Mouse (Mus musculus): ENCODE results near the gene Slc16a8. TPM values are rescaled to one million over a fixed set of nuclear protein-coding genes. Genes with fewer than 3 reads are reported as not detected.

Slc16a8 gene
- total and polyA plus RNA-seq, 3 experiments, result 0.08 to 0.83 TPM; not detected in 1

DNA sequence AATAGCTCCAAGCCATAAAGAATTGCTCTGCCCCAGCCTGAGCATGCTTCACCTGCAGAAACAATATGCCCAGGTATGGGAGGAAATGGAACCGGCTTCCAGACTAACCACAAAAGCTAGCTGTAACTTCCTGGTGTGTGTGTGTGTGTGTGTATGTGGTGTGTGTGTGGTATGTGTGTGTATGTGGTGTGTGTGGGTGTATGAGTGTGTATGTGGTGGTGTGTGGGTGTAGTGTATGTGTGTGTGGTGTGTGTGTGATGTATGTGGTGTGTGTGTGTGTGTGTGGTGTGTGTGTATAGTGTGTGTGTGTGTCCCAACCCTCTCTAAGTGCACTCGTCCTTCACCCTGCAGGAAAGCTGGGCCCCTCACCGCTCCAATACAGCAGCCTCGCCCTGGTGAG is 10.8 kb upstream of the Slc16a8 start:
- dilution Hi-C loops (cut with MboI; ENCODE audit: extremely low pct_ligation_motif_present, extremely low pct_unique_long_range_greater_than_20kb, low sequenced_read_pairs), result no loop called here
- no peak overlapping the region for H3K27ac ChIP-seq (ENCODE audit: insufficient read depth, low read depth)
- H3K36me3 ChIP-seq (replicated peaks in 1 of 2; ENCODE audit: control insufficient read depth in 1 of 2, insufficient read depth in 1 of 2, low read length in 1 of 2), result no peaks in the 10 kb centered on the region
- DNase-seq (ENCODE audit: extremely low read depth), result no peak
- H3K4me1 ChIP-seq (ENCODE audit: control insufficient read depth in 1 of 2, insufficient read depth in 2 of 2), result peaks cover 10 to 14% of the 10 kb centered on the region in 2 experiments
- no peak overlapping the region for H3K4me3 ChIP-seq (replicated peaks in 1 of 3; ENCODE audit: low read depth in 2 of 3, low read length in 2 of 3, poor library complexity in 1 of 3)
- H3K9me3 ChIP-seq (replicated peaks; ENCODE audit: low read length), result peaks cover 19% of the 10 kb centered on the region
- H3K9ac ChIP-seq (ENCODE audit: insufficient read depth, low read depth), result no peak overlapping the region
- H3K4me2 ChIP-seq (ENCODE audit: insufficient read depth, low read depth, poor library complexity, severe bottlenecking), result no peak overlapping the region
- in situ Hi-C loops (cut with MboI; ENCODE audit: low pct_ligation_motif_present, low pct_unique_long_range_greater_than_20kb, low sequenced_read_pairs), result no loop called here
- H3K79me2 ChIP-seq (replicated peaks; ENCODE audit: control insufficient read depth, extremely low read depth, insufficient read depth, poor library complexity, severe bottlenecking), result no peaks in the 10 kb centered on the region
- TF ChIP-seq IRF4 (IDR thresholded peaks at IDR 0.05; ENCODE audit: low read depth, low read length) (no peak), UBTF (IDR thresholded peaks at IDR 0.05; ENCODE audit: low read depth, low read length) (no peak), USF1 (IDR thresholded peaks at IDR 0.05; ENCODE audit: low read depth, low read length) (no peak), GABPA (IDR thresholded peaks at IDR 0.05; ENCODE audit: insufficient replicate concordance, low read depth, low read length) (no peak), JUN (IDR thresholded peaks at IDR 0.05; ENCODE audit: insufficient read depth, low read depth, low read length) (no peak), ETS1 (conservative IDR thresholded peaks at IDR 0.05; ENCODE audit: low read depth, low read length) (no peak), USF2 (conservative IDR thresholded peaks at IDR 0.05; ENCODE audit: low read depth, low read length) (no peak), MYC (IDR thresholded peaks at IDR 0.05; ENCODE audit: low read depth, low read length) (no peak), ZKSCAN1 (IDR thresholded peaks at IDR 0.05; ENCODE audit: borderline replicate concordance, low read depth, low read length) (no peak), CTCF (conservative IDR thresholded peaks at IDR 0.05 in 1 of 2, IDR thresholded peaks at IDR 0.05 in 1 of 2; ENCODE audit: low read depth in 2 of 2, low read length in 2 of 2) (no peak), ZNF384 (IDR thresholded peaks at IDR 0.05; ENCODE audit: low read depth, low read length) (no peak), CHD2 (IDR thresholded peaks at IDR 0.05; ENCODE audit: low read length) (no peak)
- peaks cover 5% of the 10 kb centered on the region for H3K27me3 ChIP-seq (replicated peaks)

DNA sequence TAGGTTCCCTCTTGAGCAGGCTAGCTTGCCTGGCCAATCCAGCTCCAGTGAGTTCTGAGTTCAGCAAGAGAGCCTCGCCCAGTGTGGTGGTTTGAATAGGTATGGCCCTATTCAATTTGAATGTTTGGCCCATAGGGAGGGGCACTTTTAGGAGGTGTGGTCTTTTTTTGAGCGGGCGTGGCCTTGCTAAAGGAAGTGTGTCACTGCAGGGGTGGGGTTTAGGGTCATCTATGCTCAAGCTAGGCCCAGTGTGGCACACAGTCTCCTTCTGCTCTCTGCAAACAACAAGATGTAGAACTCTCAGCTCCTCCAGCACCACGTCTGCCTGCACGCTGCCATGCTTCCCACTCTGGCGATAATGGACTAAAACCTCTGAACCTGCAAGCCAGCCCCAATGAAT is 9.2 kb upstream of the Slc16a8 start:
- no peak overlapping the region for H3K9ac ChIP-seq (ENCODE audit: insufficient read depth, low read depth)
- peaks cover 10 to 15% of the 10 kb centered on the region in 2 experiments for H3K4me1 ChIP-seq (ENCODE audit: control insufficient read depth in 1 of 2, insufficient read depth in 2 of 2)
- no peak for DNase-seq (ENCODE audit: extremely low read depth)
- no peaks in the 10 kb centered on the region for H3K79me2 ChIP-seq (replicated peaks; ENCODE audit: control insufficient read depth, extremely low read depth, insufficient read depth, poor library complexity, severe bottlenecking)
- no peak overlapping the region for H3K27ac ChIP-seq (ENCODE audit: insufficient read depth, low read depth)
- no peaks in the 10 kb centered on the region for H3K36me3 ChIP-seq (replicated peaks in 1 of 2; ENCODE audit: control insufficient read depth in 1 of 2, insufficient read depth in 1 of 2, low read length in 1 of 2)
- no peak overlapping the region for H3K4me2 ChIP-seq (ENCODE audit: insufficient read depth, low read depth, poor library complexity, severe bottlenecking)
- peaks cover 6% of the 10 kb centered on the region for H3K27me3 ChIP-seq (replicated peaks)
- H3K4me3 ChIP-seq (replicated peaks in 1 of 3; ENCODE audit: low read depth in 2 of 3, low read length in 2 of 3, poor library complexity in 1 of 3), result no peak overlapping the region
- H3K9me3 ChIP-seq (replicated peaks; ENCODE audit: low read length), result peaks cover 19% of the 10 kb centered on the region
- dilution Hi-C loops (cut with MboI; ENCODE audit: extremely low pct_ligation_motif_present, extremely low pct_unique_long_range_greater_than_20kb, low sequenced_read_pairs), result no loop called here
- TF ChIP-seq IRF4 (IDR thresholded peaks at IDR 0.05; ENCODE audit: low read depth, low read length), result no peak
- TF ChIP-seq RAD21 (IDR thresholded peaks at IDR 0.05; ENCODE audit: low read depth, low read length), result no peak
- TF ChIP-seq BHLHE40 (IDR thresholded peaks at IDR 0.05; ENCODE audit: low read depth, low read length), result no peak
- no peak for TF ChIP-seq MYC (IDR thresholded peaks at IDR 0.05; ENCODE audit: low read depth, low read length)
- TF ChIP-seq SMC3 (IDR thresholded peaks at IDR 0.05; ENCODE audit: low read depth, low read length), result no peak
- no peak for TF ChIP-seq UBTF (IDR thresholded peaks at IDR 0.05; ENCODE audit: low read depth, low read length)
- no peak for TF ChIP-seq E2F4 (IDR thresholded peaks at IDR 0.05; ENCODE audit: insufficient replicate concordance, low read depth, low read length)
- no peak for TF ChIP-seq ZKSCAN1 (IDR thresholded peaks at IDR 0.05; ENCODE audit: borderline replicate concordance, low read depth, low read length)
- no peak for TF ChIP-seq TCF12 (IDR thresholded peaks at IDR 0.05; ENCODE audit: low read depth, low read length)
- TF ChIP-seq CHD1 (IDR thresholded peaks at IDR 0.05; ENCODE audit: low read depth, low read length), result no peak
- TF ChIP-seq CHD2 (IDR thresholded peaks at IDR 0.05; ENCODE audit: low read length), result no peak
- TF ChIP-seq POLR2AphosphoS2 (IDR thresholded peaks at IDR 0.05; ENCODE audit: low read depth, low read length), result no peak
- no peak for TF ChIP-seq MAZ (IDR thresholded peaks at IDR 0.05; ENCODE audit: low read depth, low read length)
- TF ChIP-seq TBP (conservative IDR thresholded peaks at IDR 0.05; ENCODE audit: low read depth, low read length), result no peak
- no peak for TF ChIP-seq POLR2A (IDR thresholded peaks at IDR 0.05; ENCODE audit: low read depth, low read length)
- in situ Hi-C loops (cut with MboI; ENCODE audit: low pct_ligation_motif_present, low pct_unique_long_range_greater_than_20kb, low sequenced_read_pairs), result no loop called here
